Mouse (Mus musculus): ENCODE results near the gene Ror1. TPM values are rescaled to one million over a fixed set of nuclear protein-coding genes. Genes with fewer than 3 reads are reported as not detected.

Gene Ror1
- polyA plus RNA-seq, 1 experiment from 2014 or later, result 1.1 TPM

- Histone ChIP-seq H3K27me3 (no peaks in the 10 kb centered on the region), H3K4me1 (replicated peaks) (no peaks in the 10 kb centered on the region), H3K27ac (no peak overlapping the region), H3K9me3 (no peaks in the 10 kb centered on the region), H3K9ac (replicated peaks) (no peak overlapping the region), H3K4me3 (replicated peaks) (no peak overlapping the region), H3K4me2 (replicated peaks) (no peak overlapping the region), H3K36me3 (no peaks in the 10 kb centered on the region)
- 95% methylated on average over 1 of the region's 1 CpGs for WGBS
- ATAC-seq, result no peak
These were observed 23.8 kb downstream of the Ror1 start for GRCm38 (mm10) chr4:100119431-100119830.

GRCm38 (mm10) chr4:100120547-100120946 lies 25.0 kb downstream of the Ror1 start:
- whole genome bisulfite sequencing, result 86% methylated on average over 5 of the region's 5 CpGs
- H3K4me2 ChIP-seq (replicated peaks), result no peak overlapping the region
- H3K36me3 ChIP-seq, result no peaks in the 10 kb centered on the region
- no peaks in the 10 kb centered on the region for H3K27me3 ChIP-seq
- no peak overlapping the region for H3K4me3 ChIP-seq (replicated peaks)
- no peak for ATAC-seq
- no peaks in the 10 kb centered on the region for H3K4me1 ChIP-seq (replicated peaks)
- H3K27ac ChIP-seq, result no peak overlapping the region
- H3K9me3 ChIP-seq, result no peaks in the 10 kb centered on the region
- H3K9ac ChIP-seq (replicated peaks), result no peak overlapping the region

- Histone ChIP-seq H3K9ac (replicated peaks) (no peak overlapping the region), H3K4me2 (replicated peaks) (no peak overlapping the region), H3K4me3 (replicated peaks) (no peak overlapping the region), H3K9me3 (no peaks in the 10 kb centered on the region), H3K27ac (no peak overlapping the region), H3K4me1 (replicated peaks) (0 out of 2 replicates have a peak, but pooled peaks cover 5% of the 10 kb centered on the region), H3K27me3 (no peaks in the 10 kb centered on the region), H3K36me3 (no peaks in the 10 kb centered on the region)
- no peak for ATAC-seq
- 95% methylated on average over 3 of the region's 3 CpGs for WGBS
These were observed 26.8 kb downstream of the Ror1 start for GRCm38 (mm10) chr4:100122436-100122835.

GRCm38 (mm10) chr4:100123519-100123918 lies 27.9 kb downstream of the Ror1 start:
- ATAC-seq, result no peak
- Histone ChIP-seq H3K9me3 (no peaks in the 10 kb centered on the region), H3K36me3 (no peaks in the 10 kb centered on the region), H3K27ac (no peak overlapping the region), H3K4me2 (replicated peaks) (no peak overlapping the region), H3K4me1 (replicated peaks) (0 out of 2 replicates have a peak, but pooled peaks cover 5% of the 10 kb centered on the region), H3K4me3 (replicated peaks) (no peak overlapping the region), H3K27me3 (no peaks in the 10 kb centered on the region), H3K9ac (replicated peaks) (no peak overlapping the region)
- 78% methylated on average over 3 of the region's 3 CpGs for WGBS

GRCm38 (mm10) chr4:100124056-100124455 lies 28.5 kb downstream of the Ror1 start:
- Histone ChIP-seq H3K27ac (no peak overlapping the region), H3K9me3 (no peaks in the 10 kb centered on the region), H3K27me3 (no peaks in the 10 kb centered on the region), H3K4me3 (replicated peaks) (no peak overlapping the region), H3K4me2 (replicated peaks) (no peak overlapping the region), H3K9ac (replicated peaks) (no peak overlapping the region), H3K4me1 (replicated peaks) (0 out of 2 replicates have a peak, but pooled peaks cover 5% of the 10 kb centered on the region), H3K36me3 (no peaks in the 10 kb centered on the region)
- ATAC-seq, result no peak

- Histone ChIP-seq H3K27me3 (no peaks in the 10 kb centered on the region), H3K4me3 (replicated peaks) (no peak overlapping the region), H3K36me3 (no peaks in the 10 kb centered on the region), H3K27ac (no peak overlapping the region), H3K4me1 (replicated peaks) (0 out of 2 replicates have a peak, but pooled peaks cover 5% of the 10 kb centered on the region), H3K4me2 (replicated peaks) (no peak overlapping the region), H3K9me3 (no peaks in the 10 kb centered on the region), H3K9ac (replicated peaks) (no peak overlapping the region)
- WGBS, result 96% methylated on average over 1 of the region's 1 CpGs
- no peak for ATAC-seq
These were observed 29.3 kb downstream of the Ror1 start for GRCm38 (mm10) chr4:100124935-100125334.

GRCm38 (mm10) chr4:100126531-100127310 lies 31.1 kb downstream of the Ror1 start:
- no peak overlapping the region for H3K9ac ChIP-seq (replicated peaks)
- no peak for ATAC-seq
- no peak overlapping the region for H3K4me2 ChIP-seq (replicated peaks)
- H3K27me3 ChIP-seq, result no peaks in the 10 kb centered on the region
- WGBS, result 42% methylated on average over 12 of the region's 12 CpGs
- no peaks in the 10 kb centered on the region for H3K9me3 ChIP-seq
- no peak overlapping the region for H3K27ac ChIP-seq
- H3K36me3 ChIP-seq, result no peaks in the 10 kb centered on the region
- no peak overlapping the region for H3K4me3 ChIP-seq (replicated peaks)
- H3K4me1 ChIP-seq (replicated peaks), result 0 out of 2 replicates have a peak, but pooled peaks cover 5% of the 10 kb centered on the region

GRCm38 (mm10) chr4:100128026-100128922 lies 32.7 kb downstream of the Ror1 start:
- Histone ChIP-seq H3K9ac (replicated peaks) (no peak overlapping the region), H3K4me2 (replicated peaks) (no peak overlapping the region), H3K4me3 (replicated peaks) (no peak overlapping the region), H3K27ac (no peak overlapping the region), H3K36me3 (no peaks in the 10 kb centered on the region), H3K27me3 (no peaks in the 10 kb centered on the region), H3K9me3 (no peaks in the 10 kb centered on the region), H3K4me1 (replicated peaks) (0 out of 2 replicates have a peak, but pooled peaks cover 5% of the 10 kb centered on the region)
- ATAC-seq, result no peak
- WGBS, result 90% methylated on average over 12 of the region's 12 CpGs

GRCm38 (mm10) chr4:100129201-100129600 lies 33.6 kb downstream of the Ror1 start:
- Histone ChIP-seq H3K4me1 (replicated peaks) (0 out of 2 replicates have a peak, but pooled peaks cover 5% of the 10 kb centered on the region), H3K9me3 (no peaks in the 10 kb centered on the region), H3K27me3 (no peaks in the 10 kb centered on the region), H3K36me3 (no peaks in the 10 kb centered on the region), H3K4me2 (replicated peaks) (no peak overlapping the region), H3K9ac (replicated peaks) (no peak overlapping the region), H3K4me3 (replicated peaks) (no peak overlapping the region), H3K27ac (no peak overlapping the region; the same call in 1 of the 2 replicates)
- 89% methylated on average over 5 of the region's 5 CpGs for WGBS
- no peak for ATAC-seq

- Histone ChIP-seq H3K27ac (no peak overlapping the region), H3K9ac (replicated peaks) (no peak overlapping the region), H3K36me3 (no peaks in the 10 kb centered on the region), H3K27me3 (no peaks in the 10 kb centered on the region), H3K4me3 (replicated peaks) (no peak overlapping the region), H3K4me1 (replicated peaks) (0 out of 2 replicates have a peak, but pooled peaks cover 5% of the 10 kb centered on the region), H3K4me2 (replicated peaks) (no peak overlapping the region), H3K9me3 (no peaks in the 10 kb centered on the region)
- 79% methylated on average over 3 of the region's 3 CpGs for WGBS
- ATAC-seq, result no peak
These were observed 35.3 kb downstream of the Ror1 start for GRCm38 (mm10) chr4:100130771-100131475.

GRCm38 (mm10) chr4:100131488-100131887 lies 35.9 kb downstream of the Ror1 start:
- Histone ChIP-seq H3K27ac (no peak overlapping the region), H3K4me2 (replicated peaks) (no peak overlapping the region), H3K9ac (replicated peaks) (no peak overlapping the region), H3K27me3 (no peaks in the 10 kb centered on the region), H3K36me3 (no peaks in the 10 kb centered on the region), H3K4me3 (replicated peaks) (no peak overlapping the region), H3K4me1 (replicated peaks) (0 out of 2 replicates have a peak, but pooled peaks cover 5% of the 10 kb centered on the region), H3K9me3 (no peaks in the 10 kb centered on the region)
- no peak for ATAC-seq
- 84% methylated on average over 2 of the region's 2 CpGs for WGBS

Data from midbrain, embryonic 13.5 days (tissue).